Mouse (Mus musculus) testis, adult 2 months (tissue): ENCODE data around the gene Lekr1. TPM values are rescaled to one million over a fixed set of nuclear protein-coding genes. Genes with fewer than 3 reads are reported as not detected.

Source experiments
- H3K27ac ChIP-seq: fragments of 200-500 bp; 2 replicates; pipeline ENCODE4 v1.5.1; 2012; ENCODE audit warnings: low read depth, low read length; ENCODE audit not compliant: control insufficient read depth, insufficient read depth
- H3K27me3 ChIP-seq: fragments of 200-500 bp; 2 replicates; pipeline ENCODE4 v1.6.1; 2012; ENCODE audit warnings: mild to moderate bottlenecking, low read length, moderate library complexity; ENCODE audit not compliant: control insufficient read depth, insufficient read depth
- H3K36me3 ChIP-seq: fragments of 200-500 bp; 2 replicates; pipeline ENCODE4 v1.6.1; 2012; ENCODE audit warnings: mild to moderate bottlenecking, low read length; ENCODE audit not compliant: control insufficient read depth, insufficient read depth
- H3K4me1 ChIP-seq: fragments of 200-500 bp; 2 replicates; pipeline ENCODE4 v1.6.1; 2012; ENCODE audit warnings: low read length; ENCODE audit not compliant: control insufficient read depth, insufficient read depth
- H3K4me3 ChIP-seq: fragments of 200-500 bp; 2 replicates; pipeline ENCODE4 v1.5.1; 2012; ENCODE audit warnings: low read depth, mild to moderate bottlenecking, low read length, moderate library complexity, mixed read lengths; ENCODE audit not compliant: control insufficient read depth
- CTCF ChIP-seq: fragments of 200-500 bp; IDR thresholded peaks from 2 replicates; pipeline ENCODE4 v1.5.1; 2012; ENCODE audit warnings: low read depth, mild to moderate bottlenecking, inconsistent platforms, low read length, moderate library complexity; ENCODE audit not compliant: control insufficient read depth, insufficient read depth, insufficient replicate concordance
- POLR2A ChIP-seq: fragments of 200-500 bp; IDR thresholded peaks from 2 replicates; pipeline ENCODE4 v1.6.1; 2012; ENCODE audit warnings: low read depth, mild to moderate bottlenecking, inconsistent platforms, low read length, moderate library complexity; ENCODE audit not compliant: control insufficient read depth
- polyA plus RNA-seq: library from polyadenylated mRNA; depleted of rRNA; stranded (reverse); fragments of >200 nt; gene quantifications from 2 replicates; pipeline ENCODE4 v1.2.3, GENCODE M21; 2012

The Lekr1 gene
- polyA plus RNA-seq, 1 experiment: 8.0 TPM

DNA sequence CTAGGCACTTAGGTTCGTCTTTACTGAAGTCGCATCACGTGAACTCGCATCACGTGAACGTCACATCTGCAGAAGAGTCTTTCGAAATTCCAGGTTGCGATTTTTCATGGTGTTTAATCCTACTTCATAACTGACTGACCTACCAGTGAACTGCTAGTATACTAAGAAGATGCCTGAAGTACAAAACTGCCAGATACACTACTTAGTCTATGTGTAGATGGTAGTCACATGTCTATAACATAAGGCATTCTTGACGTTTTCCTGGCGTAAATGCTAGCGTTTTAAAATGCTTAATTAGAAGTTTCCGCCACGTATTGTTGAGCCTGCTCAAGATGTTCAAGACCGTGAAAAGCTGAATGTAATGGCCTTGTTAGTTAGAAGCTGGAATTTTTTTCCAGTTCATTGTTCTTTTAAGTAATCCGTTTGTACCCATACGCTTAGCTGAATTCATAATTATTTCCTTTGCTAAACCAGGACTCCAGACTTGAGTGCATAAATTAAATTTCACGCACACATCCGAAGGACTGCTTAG, 7.9 kb upstream of the Lekr1 start:
- Histone ChIP-seq H3K27ac (no peak overlapping the region), H3K27me3 (peaks cover 2% of the 10 kb centered on the region; the same call in 1 of the 2 replicates), H3K4me1 (peaks cover 10% of the 10 kb centered on the region), H3K4me3 (no peak overlapping the region), H3K36me3 (no peaks in the 10 kb centered on the region)
- no peak for TF ChIP-seq CTCF
- TF ChIP-seq POLR2A: no peak

DNA sequence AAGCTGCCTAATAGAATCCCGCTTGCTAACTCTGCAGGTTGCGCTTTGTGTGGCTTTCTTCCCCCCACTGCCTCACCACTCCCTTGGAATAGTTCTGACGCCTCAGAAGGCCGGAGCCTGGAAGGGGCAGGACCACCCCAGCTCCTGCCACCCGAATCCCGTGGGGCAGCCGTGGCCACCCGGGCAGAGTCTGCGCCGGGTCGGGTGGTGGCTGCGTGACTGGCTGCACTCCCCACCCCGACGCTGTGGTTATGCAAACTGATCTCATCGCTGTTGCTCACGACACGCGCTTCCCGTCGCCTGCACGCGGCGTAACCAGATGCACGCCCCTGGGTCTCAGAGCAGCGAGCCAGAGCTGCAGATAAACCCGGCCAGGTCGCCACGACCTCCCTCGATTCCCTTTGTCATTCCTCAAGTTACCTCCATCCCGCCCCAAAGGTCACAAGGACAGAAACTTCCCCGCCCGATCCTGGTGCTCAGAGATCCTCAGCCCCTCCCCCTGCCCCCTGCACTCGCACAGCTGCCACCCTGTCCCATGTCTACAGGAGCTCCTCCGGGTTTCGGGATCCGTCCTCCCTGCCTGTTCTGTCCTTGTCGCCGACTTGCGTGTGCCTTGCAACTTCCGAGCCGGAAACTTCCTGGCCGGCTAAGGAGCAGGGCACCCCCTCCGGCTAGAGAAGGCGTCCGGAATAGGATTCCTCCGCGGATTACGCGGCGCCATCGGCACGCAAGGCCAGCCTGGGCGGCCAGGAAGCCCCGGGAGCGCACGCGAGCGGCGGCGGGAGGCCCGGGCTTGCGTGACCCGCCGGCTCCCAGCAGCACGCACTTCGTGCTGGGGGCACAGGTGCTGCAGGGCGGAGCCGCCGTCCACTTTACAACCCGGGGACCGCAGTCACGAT, 7.1 kb upstream of the Lekr1 start:
- peaks cover 2% of the 10 kb centered on the region; the same call in 1 of the 2 replicates for H3K27me3 ChIP-seq
- peak overlapping the region; percentile 50; the same call in 1 of the 2 replicates for H3K27ac ChIP-seq
- TF ChIP-seq POLR2A (no peak; the same call in 1 of the 2 replicates), CTCF (no peak)
- H3K36me3 ChIP-seq: no peaks in the 10 kb centered on the region
- H3K4me1 ChIP-seq: peaks cover 10% of the 10 kb centered on the region
- peak overlapping the region; percentile 55 for H3K4me3 ChIP-seq

DNA sequence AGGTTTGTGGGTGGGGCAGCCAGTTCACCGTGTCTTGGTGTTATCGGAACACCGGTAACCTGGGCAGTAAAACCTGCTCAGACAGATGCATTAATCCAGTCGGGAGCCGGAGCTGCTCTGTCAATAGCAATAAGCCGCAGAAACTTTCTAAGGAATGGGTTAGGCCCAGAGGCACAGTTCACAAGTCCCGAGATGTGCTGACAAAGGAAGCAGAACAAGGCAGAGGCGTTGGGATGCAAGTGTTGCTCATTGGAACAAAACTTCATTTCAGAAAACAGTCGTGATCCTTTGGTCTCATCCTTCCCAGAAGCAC, 6.5 kb upstream of the Lekr1 start:
- no peak overlapping the region for H3K27ac ChIP-seq
- peaks cover 2% of the 10 kb centered on the region; the same call in 1 of the 2 replicates for H3K27me3 ChIP-seq
- peak overlapping the region; percentile 55 for H3K4me3 ChIP-seq
- TF ChIP-seq CTCF: no peak
- TF ChIP-seq POLR2A: no peak
- peaks cover 10% of the 10 kb centered on the region for H3K4me1 ChIP-seq
- no peaks in the 10 kb centered on the region for H3K36me3 ChIP-seq

DNA sequence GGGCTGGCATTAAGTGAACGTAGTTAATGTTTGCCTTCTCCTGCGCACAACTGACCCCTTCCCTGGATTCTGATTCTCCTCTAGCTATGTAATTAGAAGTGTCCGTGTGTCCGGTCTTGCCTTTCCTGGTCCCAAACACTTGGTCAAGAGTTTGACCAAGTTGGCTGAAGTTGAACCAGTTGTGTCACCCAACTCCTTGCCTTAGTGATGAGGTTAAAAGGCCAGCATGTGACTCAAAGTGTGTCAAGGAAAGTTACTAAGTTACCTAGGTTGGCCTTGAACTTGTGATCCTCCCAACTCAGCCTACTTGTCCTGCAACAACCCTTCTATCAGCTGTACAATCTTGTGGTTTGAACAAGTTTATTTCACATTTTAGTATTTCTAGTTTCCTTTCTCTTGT, 5.7 kb upstream of the Lekr1 start:
- Histone ChIP-seq H3K4me1 (peaks cover 10% of the 10 kb centered on the region), H3K4me3 (no peak overlapping the region), H3K27me3 (peaks cover 2% of the 10 kb centered on the region; the same call in 1 of the 2 replicates), H3K27ac (no peak overlapping the region), H3K36me3 (no peaks in the 10 kb centered on the region)
- TF ChIP-seq CTCF (no peak), POLR2A (no peak)

DNA sequence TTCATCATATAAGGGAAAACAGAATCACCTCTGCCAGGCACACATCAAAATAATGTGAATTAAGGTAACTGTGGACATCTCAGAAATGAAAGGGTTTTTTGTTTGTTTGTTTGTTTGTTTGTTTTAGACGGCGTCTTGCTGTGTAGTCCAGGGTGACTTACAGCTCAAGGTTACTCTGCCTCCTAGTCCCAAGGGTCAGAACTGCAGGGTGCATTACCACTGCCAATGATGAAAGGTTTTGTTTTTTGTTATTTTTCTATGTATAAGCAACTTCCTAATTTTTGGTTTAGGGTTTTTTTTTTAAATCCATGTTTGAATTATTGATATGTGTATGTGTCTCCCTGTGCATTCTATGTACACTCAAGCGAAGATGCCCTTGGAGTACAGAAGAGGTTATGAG, 4.3 kb upstream of the Lekr1 start:
- H3K27me3 ChIP-seq: peaks cover 2% of the 10 kb centered on the region; the same call in 1 of the 2 replicates
- TF ChIP-seq POLR2A (no peak), CTCF (no peak)
- H3K36me3 ChIP-seq: no peaks in the 10 kb centered on the region
- H3K4me1 ChIP-seq: peaks cover 10% of the 10 kb centered on the region
- no peak overlapping the region for H3K4me3 ChIP-seq
- H3K27ac ChIP-seq: no peak overlapping the region

DNA sequence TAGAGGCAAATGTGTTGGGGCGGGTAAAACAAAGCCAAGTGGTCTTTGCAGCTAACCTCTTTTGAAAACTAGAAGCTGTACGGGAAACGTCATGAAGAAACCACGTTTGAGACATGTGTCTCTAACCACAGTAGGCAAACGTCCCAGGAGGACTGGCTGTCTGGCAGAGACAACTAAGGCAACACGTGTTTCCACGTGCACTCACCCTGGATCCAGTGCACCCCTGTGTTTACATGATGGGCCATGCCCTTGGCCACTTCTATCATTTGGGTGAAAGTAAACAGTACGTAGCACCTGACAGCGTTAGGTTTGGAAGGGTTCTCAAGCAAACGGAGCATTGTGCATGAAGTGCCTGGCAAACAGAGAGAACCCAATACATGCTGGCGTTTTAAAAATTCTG, 2.9 kb upstream of the Lekr1 start:
- Histone ChIP-seq H3K27ac (no peak overlapping the region), H3K27me3 (peaks cover 2% of the 10 kb centered on the region; the same call in 1 of the 2 replicates), H3K4me1 (peaks cover 10% of the 10 kb centered on the region), H3K36me3 (no peaks in the 10 kb centered on the region), H3K4me3 (no peak overlapping the region)
- TF ChIP-seq POLR2A (no peak), CTCF (no peak)

DNA sequence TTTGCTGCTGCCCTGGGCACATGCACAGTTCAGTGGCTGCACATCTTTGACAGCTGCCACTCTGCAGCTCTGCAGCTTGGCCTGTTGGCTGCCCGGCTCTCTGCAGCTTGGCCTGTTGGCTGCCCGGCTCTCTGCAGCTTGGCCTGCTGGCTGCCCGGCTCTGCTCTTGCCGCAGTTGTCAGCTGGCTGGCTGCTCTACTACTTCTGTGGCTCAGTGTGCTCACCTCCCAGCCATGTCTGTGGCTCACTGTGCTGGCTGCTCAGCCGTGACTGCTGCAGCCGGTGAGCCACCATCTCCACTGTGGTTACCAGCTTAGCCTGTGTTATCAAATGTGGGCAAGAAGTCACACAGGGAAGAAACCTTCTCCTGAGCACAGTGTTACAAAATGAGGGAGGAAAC, 4.2 kb downstream of the Lekr1 start:
- Histone ChIP-seq H3K4me3 (no peak overlapping the region), H3K27ac (no peak overlapping the region), H3K36me3 (no peaks in the 10 kb centered on the region; the same call in 1 of the 2 replicates), H3K4me1 (no peaks in the 10 kb centered on the region; the same call in 1 of the 2 replicates), H3K27me3 (no peaks in the 10 kb centered on the region)
- no peak for TF ChIP-seq POLR2A
- no peak for TF ChIP-seq CTCF
